Mouse (Mus musculus) testis, adult 2 months (tissue): ENCODE data around the gene Rrm1.

Source experiments
- CTCF ChIP-seq: fragments of 200-500 bp; IDR thresholded peaks from 2 replicates; pipeline ENCODE4 v1.5.1; 2012; ENCODE audit warnings: low read depth, mild to moderate bottlenecking, inconsistent platforms, low read length, moderate library complexity; ENCODE audit not compliant: control insufficient read depth, insufficient read depth, insufficient replicate concordance
- POLR2A ChIP-seq: fragments of 200-500 bp; IDR thresholded peaks from 2 replicates; pipeline ENCODE4 v1.6.1; 2012; ENCODE audit warnings: low read depth, mild to moderate bottlenecking, inconsistent platforms, low read length, moderate library complexity; ENCODE audit not compliant: control insufficient read depth

GRCm38 (mm10) chr7:102508666-102509065, 67.2 kb downstream of the Rrm1 start:
- TF ChIP-seq POLR2A (no peak), CTCF (no peak)
